Mouse (Mus musculus) fibroblast of lung, adult 2 months (primary cell): ENCODE measurements around the gene Frmd4a.

Source experiments
- DNase-seq: peaks from one replicate; pipeline ENCODE4 v3.0.0-alpha.2; 2011; ENCODE audit warnings: low read depth

The Frmd4a gene

DNA sequence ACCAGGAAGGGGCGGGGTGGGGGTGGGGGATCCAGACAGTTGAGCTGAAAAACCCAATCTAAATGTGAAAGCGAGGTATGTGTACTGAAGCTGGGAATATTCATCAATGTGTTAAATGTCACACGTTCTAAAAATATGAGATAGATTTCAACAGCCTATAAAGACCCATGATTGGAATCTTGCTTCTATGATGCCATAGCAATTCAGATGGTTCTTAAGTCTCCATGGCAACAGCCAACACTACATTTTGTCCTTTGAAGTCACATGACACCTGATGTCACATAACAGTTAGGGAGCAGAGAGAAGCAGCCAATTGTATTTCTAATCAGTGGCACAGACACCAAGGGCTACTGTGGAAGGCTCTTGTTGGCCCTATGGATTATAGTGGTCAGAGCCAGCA, 120.0 kb downstream of the Frmd4a start:
- no peak for DNase-seq

DNA sequence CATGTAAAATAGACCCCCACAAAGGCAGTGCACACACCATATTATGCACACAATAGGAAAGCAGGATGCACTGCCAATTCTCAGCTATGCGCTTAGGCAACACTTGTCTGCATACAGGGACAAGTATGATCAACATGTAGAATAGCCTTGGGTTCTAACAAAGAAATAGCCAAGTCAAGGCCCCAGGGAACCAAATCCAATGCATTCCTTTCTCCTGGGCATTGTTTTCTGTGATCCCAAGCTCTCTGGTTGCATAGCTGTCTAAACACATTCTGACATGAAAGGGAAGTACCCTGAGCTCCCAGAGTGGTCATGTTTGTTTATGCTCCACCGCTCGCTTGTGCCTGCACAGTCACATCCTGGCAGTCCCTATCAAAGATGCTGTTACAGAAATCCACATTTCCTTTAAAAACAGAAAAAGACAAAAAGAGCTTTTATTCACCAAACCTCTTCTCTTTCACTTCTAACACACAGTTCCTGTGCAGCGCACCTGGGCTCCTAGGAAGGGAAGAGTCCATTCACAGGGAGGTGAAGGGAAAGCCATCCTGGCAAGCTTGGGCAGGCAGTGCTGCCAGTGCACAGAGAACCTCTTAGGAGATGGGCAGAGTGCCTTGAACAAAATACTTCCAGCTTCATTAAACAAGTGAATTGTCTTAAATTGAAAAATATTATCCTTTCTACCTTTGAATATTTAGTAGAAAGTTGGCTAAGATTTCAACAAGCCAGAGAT, 124.9 kb downstream of the Frmd4a start:
- DNase-seq: no peak

DNA sequence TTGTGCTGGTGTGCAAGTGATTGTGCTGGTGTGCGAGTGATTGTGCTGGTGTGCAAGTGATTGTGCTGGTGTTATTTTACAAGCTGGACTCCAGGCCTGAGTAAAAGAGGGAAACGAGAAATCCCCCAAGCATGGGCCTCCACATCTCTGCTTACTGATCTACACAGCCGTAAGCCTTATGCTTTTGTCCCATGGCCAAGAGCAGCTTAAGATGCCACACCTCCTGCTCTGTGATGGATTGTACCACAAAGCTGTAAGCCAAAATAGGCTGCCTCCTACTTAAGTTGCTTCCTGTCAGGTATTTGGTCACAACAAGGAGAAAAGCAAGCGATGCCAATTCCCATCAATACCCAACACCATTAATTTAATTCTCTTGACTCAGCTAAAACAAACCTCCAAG, 126.9 kb downstream of the Frmd4a start:
- no peak for DNase-seq

DNA sequence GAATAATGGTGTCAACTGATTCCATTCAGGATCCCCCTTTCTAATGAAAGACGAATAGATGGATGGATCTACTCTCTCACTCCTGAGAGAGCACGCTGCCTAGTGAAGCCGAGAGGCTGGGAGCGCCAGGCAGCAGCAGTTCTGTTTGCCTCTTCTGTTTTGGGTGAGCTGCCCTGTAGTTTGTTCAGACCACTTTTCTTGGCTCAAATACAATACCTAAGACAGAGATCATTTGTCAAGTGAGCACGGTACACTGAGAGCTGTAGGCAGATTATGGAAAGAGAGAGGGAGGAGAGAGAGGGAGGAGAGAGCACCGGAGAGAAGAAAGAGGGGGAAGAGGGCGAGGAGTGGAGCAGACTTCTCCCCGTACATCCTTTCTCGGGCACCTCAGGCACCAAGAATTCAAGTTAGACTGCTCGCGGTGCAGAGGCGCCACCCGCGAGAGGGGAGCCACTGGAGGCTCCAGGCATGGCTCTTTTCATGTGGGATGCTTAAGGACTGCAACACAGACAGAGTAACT, 135.1 kb downstream of the Frmd4a start:
- no peak for DNase-seq

DNA sequence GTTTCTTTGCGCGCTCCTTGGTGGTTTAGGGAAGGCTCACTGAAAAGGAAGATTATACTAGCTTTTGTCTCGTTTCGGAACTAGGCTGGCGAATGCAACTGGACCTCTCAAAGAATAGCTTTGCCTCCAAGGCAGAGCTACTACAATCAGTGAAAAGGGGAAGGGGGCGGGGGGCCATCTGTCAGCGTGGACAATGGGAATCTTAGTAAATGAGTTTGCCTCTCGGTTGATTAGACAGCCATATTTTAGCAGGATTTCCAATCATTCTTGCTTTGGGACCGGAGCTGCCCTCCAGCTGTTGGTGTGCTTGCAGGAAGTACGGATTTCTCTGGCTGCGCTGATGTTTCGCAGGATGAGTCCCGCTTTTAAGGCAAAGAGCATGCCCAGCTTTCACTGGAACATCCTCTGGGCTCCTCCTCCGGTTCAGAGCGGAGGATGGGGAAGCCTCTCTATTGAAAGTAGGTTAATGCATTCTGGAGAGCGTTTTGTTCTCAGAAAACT, 135.7 kb downstream of the Frmd4a start:
- no peak for DNase-seq

DNA sequence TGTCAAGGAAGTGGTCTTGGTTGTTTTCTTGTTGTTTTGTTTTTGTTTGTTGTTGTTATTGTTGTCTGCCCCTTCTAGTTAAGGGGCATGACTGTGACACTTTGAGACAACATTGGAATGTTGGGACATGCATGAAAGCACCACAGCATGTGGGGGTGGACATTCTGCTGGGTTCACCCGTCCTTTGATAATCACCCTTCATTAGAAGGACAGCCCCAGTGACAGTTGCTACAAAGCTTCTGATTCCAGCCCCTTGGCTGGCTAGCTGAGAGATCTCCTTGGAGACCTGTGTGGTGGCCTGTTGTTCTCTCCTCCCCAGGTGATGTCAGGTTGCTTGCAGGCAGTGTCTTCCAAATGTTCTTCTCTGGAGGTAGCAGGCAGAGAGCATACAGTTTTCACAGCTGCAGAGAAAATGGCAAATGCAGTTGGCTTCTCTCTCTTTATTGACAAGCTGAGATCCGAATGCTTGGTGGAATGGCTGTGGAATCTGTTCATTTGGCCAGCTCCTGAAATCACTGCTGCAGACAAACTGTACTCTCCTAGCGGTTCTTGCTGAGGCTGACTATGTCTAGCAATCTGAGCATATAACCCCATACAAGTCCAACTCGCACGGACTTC, 136.6 kb downstream of the Frmd4a start:
- no peak for DNase-seq

DNA sequence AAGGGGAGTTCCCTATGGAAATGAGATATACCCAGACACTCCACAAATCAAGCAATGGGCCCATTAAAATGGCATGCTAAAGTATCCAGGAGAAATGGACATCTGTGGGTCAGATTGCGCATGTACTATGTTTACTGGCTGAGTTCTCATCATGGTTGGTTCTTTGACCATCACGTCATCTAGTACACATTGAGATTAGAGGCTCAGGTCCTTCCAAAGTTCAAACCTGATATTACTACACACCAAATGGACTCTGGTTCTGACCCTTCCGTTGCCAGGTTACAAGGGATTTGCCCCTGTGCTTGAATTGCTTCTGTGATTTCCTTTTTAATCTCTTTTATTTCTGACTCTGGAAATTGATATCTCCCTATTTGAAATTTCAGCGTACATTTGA, 137.1 kb downstream of the Frmd4a start:
- DNase-seq: no peak

DNA sequence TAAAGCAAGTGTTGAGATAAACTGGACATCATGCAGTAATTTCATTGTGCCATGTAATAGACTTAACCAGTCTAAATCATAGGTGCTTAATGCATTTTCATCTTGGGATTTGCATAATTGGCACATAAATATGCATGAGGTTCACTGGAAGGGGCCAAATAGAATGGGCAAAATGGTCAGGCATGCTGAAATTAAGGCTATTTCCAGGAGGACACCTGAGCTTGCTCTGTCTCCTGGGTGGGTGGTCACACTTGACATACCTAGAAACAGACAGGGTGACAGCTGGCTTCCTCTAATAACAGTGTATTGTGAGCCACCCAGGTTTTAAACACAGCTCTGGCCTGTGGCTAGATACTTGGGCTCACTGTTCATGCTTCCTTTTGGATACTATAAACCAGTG, 137.9 kb downstream of the Frmd4a start:
- DNase-seq: no peak

DNA sequence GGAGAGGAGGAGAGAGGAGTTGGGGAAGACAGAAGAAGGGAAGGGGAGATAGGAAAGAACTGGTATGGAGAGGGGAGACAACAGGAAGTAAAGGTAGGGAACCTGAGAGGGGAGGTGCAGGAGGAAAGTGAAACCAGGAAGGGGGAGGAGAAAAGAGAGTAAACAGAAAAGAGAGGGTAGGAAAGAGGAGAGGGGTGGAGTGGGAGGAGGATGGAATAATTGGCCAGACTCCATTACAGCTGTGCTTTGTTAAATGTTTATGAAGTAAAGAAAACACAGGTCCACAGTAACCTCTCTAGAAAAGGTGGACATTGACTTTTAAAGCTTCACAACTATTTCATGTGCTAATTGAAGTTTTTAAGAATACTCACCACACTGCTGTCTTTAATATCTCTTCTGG, 139.0 kb downstream of the Frmd4a start:
- DNase-seq: no peak

DNA sequence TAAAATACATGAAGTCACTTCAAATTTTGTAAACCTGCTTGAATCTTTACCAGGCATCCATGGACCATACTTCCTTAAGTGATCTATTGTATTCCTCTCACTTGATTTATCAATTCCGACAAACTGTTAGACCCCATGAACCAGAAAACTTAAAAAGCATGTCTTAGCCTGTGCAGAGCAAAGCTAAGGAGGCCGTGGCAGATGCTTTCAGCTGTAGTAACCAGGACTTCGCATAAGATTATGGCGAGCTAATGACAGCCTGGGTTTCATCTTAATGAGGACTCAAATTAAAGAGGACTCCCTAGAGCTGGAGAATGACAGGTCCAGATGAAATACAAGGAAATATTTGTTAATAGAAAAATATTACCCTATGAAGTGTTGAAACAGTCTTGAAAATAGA, 139.9 kb downstream of the Frmd4a start:
- DNase-seq: no peak

DNA sequence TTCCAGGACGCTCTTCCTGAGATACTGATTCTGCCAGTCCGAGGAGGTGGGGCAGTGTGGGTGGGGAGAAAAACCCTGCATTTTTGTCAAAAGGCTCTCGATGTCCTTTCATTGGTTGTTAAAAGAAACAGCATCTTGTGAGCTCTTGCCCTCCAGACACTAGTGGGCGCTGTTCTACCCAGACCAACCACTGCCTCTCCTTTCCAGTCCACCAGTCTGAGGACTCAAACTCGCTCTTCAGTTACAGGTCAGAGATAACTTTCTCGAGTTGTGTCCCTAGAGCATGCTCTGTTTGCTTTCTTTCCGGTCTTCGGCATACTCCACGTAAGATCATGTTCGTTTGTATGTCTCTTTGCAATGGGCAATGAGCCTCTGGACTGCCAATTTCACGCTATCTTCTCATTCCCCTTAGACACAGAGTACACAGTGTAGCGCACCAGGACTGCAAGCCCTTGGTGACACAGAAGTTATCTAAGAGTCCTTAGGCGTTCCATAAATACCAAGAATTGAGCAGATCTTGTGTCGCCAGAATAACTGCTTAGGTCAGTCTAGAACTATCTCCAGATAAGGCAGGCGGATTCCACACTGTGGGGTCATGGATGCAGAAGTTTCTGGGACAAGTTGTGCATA, 142.2 kb downstream of the Frmd4a start:
- DNase-seq: no peak

DNA sequence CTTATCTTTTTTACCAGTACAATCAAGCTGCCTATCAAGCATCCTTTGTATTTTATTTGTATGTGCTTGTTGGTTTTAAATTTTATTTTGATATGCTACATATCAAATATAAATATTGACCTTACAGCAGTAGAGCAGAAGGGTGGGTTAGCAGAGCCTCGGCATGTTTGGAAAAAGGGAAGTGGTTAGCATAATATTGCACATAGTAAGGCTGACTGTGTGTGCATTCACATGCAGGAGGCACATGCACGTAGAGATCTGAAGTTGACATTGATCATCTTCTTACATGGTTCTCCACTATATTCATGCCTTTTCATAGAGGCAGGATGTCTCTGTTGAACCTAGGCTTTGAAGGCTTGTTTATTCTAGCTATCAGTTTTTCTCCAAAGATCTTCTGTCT, 148.7 kb downstream of the Frmd4a start:
- DNase-seq: no peak

DNA sequence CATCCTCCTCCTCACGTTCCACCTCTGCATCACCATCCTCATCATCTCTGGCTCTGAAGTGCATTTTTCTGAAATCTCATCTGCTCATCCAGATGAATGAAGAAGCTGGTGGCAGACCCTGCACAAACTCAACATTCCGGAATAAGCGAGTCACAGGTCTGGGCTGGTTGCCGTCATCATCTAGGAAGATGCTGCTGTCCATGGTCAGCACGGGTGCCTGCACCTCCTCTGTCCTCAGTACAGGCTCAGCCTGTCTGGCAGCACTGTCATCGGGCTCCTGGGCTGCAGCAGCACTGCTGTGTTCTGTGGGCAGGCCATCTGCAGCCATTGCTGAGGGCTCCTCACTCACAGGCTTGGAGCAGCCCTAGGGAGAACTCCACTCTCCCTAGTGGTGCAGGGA, 149.6 kb downstream of the Frmd4a start:
- DNase-seq: no peak

DNA sequence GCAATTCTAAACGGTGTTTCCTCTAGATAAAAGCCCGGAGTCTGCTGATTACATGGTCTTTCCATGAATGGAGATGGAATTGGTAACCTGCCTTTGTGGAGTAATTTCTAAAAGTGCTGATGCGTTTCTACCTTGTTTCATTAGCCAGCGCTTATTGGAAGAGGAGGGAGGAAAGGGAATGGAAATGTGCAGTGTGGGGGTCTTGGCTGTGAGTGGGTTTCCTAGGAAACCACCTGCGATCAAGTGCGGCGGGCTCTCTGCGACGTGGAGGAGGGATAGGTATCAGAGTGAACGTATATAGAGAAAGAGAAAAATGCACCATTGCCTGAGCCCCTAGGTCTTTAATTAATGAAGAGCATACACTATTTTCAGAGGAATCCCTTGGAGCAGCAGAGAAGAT, 152.2 kb downstream of the Frmd4a start:
- DNase-seq: no peak

DNA sequence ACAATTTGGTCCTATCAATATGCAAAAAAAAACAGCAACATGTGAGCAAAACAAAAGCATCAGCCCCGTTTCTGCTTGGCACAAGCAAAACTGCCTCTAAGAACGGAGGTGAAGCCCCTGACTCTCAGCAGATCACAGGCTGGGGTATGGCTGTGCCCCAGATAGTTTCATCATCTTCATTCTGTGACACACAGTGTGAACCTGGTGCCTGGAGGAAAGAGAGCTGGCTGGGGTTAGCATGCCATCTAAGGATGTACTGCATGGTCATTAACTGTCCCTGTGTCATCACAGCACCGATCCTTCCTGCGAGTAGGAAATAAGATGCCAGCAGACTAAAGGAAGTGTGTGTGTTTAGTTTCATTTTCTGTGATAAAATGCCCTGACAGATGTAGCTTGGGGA, 152.7 kb downstream of the Frmd4a start:
- DNase-seq: no peak

DNA sequence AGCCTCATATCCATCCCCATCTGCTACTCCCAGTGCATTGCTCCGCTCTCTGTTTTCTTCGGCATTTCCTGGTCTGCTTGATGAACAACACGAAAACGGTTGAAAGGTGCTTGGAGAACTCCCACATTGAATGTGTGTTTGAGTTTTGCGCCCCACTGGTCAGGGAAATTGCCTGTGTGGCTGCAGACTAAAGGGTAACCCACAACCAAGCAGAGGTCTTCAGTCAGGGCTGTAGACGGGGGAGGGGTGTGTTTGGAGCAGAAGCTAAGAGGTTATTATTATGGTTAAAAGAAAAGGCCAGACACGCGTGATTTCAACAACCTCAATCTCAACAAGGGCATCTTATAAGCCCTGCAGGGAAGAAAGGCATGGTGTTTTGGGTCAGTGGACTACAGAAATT, 167.5 kb downstream of the Frmd4a start:
- no peak for DNase-seq

DNA sequence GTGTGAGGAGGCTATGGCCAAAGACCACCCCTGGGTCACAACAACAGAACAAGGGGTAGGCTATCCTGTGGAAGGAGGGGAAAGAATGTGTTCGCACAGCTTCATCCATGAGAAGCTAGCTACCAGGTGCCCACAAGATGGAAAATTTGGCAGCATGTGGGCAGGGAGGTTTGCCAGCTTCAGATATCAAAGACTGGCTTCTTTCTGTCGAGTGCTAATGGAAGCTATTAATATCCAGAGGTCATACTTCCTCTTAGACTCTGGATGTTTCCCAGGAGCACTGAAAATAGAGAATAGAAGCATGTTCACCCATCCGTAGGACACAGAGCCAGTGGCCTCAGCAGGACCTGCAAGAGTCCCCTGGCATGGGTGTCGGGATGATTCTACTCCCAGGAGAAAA, 170.0 kb downstream of the Frmd4a start:
- DNase-seq: no peak

DNA sequence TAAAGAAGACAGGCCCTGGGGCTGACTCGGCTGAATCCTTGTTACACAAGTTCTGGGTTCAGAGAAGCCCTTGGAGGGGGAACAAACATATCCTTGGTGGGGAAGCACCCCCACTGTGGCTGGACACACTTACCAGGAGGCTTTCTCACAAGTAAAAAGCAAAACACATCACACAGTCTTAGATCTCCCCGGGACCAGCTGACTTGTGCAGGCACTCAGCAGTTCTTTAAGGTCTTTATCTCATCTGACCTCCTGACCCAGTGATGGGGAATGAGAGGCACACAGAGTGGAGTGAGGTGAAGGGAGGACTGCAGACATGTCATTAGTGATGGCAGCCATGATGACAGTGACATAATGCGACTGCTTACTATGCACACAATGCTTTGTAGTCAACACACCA, 170.8 kb downstream of the Frmd4a start:
- no peak for DNase-seq

DNA sequence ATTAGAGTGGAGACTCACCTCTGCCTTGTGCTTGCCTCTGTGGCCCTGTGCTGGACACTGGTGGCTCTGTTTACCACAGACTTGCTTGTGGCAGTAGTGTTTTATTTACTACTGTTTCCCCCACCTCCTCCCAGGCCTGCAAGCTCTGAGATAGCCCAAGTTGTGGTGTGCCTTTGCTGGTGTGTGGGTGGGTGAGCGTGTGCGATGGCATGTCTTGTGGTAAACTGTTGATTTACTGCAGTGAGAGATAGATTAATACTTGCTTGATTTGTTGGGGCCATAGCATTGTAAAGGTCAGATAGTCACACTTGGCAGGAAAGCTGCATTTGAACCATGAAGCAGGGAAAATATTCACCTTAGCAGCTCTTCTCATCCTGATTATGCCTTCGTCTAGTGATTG, 172.8 kb downstream of the Frmd4a start:
- DNase-seq: no peak

DNA sequence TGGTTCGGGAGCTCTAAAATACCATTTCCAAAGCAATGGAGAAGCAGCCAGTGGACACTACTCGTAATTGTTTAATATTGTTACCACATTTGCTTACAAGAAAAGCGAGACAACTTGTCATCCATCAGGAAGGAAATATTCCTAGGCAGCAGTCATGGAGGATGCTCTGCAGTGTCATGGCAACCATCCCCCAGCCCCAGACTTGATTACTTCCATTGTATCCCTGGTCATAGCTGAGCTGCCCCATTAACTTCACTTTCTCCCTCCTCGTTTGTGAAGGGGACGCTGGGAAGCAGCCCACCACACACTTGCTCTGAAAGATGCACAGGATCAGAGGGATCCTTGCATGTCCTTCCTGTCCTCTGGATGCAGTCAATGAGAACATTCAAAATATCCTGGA, 173.5 kb downstream of the Frmd4a start:
- DNase-seq: no peak

DNA sequence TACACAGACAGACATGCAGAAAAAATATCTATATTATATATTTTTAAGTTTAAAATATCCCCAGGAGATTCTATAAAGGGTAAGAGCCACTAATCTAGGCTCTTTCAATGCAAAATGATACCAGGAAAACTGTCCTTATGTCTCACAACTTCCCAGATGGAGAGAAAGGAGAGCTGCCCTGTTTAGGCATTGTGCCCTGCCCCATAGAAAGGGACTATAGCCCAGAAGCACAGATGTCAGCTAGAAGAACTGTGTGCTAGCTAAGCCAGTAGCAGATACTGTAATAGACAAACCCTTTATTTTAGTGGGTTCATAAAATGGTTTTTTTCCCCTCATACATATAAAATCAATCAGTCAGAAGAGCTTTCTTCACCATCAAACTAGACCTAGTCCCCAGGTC, 175.7 kb downstream of the Frmd4a start:
- DNase-seq: no peak

DNA sequence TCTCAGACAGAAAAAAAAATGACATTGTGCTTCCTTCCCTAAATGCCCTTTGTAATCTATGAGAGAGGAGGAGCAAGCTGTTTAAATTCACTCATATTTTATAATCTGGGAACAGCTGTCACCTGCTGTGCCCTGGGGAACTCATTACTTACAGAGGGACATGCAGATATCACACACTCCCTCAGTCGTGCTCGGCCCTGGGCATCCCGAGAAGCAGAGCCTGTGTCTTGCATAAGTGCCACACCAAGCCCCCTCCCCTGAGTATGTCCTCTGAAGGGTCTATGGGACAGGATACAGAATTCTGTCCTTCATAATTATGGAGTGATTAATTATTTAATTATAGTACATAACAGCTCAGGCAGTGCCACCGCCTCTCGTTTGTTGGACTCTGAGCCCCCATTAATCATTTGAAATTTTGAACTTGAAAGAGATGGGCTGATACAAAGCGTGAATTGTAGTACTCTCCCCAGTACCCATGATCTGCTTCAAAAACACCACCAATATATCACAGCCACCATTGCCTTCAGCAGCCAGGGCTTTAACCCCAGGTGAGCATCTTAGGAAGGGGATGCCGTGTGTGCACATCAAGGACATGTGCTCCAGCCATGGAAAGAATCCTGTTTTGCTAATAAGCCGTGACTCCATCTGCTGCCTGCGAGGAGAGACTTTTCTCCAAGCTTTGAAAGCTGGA, 177.0 kb downstream of the Frmd4a start:
- DNase-seq: no peak

DNA sequence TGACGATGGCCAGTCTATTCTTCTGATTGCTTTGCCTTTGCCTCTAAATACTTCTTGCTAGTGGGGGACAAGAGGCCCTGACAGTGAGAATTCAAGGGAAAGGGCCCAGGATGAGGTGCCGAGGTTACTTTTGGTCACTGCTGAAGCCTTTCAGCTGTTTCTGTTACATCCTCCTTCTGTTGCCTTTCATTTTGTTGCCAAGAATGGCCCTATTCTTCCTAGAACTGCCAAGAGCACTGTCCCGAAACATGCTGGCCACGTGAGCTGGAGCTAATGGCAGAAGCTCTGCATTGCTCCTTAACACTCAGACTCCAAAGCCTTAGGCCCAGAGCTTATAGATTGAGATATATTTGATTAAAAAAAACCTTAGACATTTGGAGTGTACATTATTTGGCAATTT, 178.5 kb downstream of the Frmd4a start:
- no peak for DNase-seq
